Mouse (Mus musculus) C2C12 (cell line): ENCODE results near the gene Mical2. TPM values are rescaled to one million over a fixed set of nuclear protein-coding genes. Genes with fewer than 3 reads are reported as not detected.
A peak's percentile ranks its signal among the peaks of the same experiment; 100 is the strongest.

Experiments
- H3K27me3 ChIP-seq: one replicate; pipeline ENCODE4 v1.6.1; 2011; ENCODE audit not compliant: control insufficient read depth, insufficient read depth, insufficient read length
- H3K36me3 ChIP-seq: one replicate; pipeline ENCODE4 v1.6.1; 2011; ENCODE audit not compliant: control insufficient read depth, insufficient read depth
- H3K4me3 ChIP-seq: one replicate; pipeline ENCODE4 v1.5.1; 2011; ENCODE audit warnings: mild to moderate bottlenecking, control low read depth; ENCODE audit not compliant: poor library complexity, insufficient read depth, severe bottlenecking
- H3K79me2 ChIP-seq: one replicate; pipeline ENCODE4 v1.6.1; 2011; ENCODE audit not compliant: control insufficient read depth, insufficient read depth
- H3K79me3 ChIP-seq: one replicate; pipeline ENCODE4 v1.6.1; 2011; ENCODE audit warnings: low read depth, control low read depth
- H3ac ChIP-seq: one replicate; pipeline ENCODE3; 2011; ENCODE audit warnings: low read depth; ENCODE audit not compliant: control insufficient read depth, insufficient read length
- CEBPB ChIP-seq: IDR thresholded peaks from one replicate; pipeline ENCODE4 v1.6.1; 2011; ENCODE audit warnings: low read depth, mild to moderate bottlenecking, control low read depth, moderate library complexity
- CTCF ChIP-seq: IDR thresholded peaks from one replicate; pipeline ENCODE4 v1.5.1; 2011; ENCODE audit not compliant: control insufficient read depth, insufficient read depth, insufficient read length
- FOSL1 ChIP-seq: IDR thresholded peaks from one replicate; pipeline ENCODE4 v1.8.0; 2011; ENCODE audit warnings: mild to moderate bottlenecking, low read length; ENCODE audit not compliant: poor library complexity, insufficient read depth, severe bottlenecking
- MAX ChIP-seq: IDR thresholded peaks from one replicate; pipeline ENCODE4 v1.6.1; 2011; ENCODE audit warnings: mild to moderate bottlenecking, control low read depth
- MYOD1 ChIP-seq: IDR thresholded peaks from one replicate; pipeline ENCODE4 v1.6.1; 2011; ENCODE audit warnings: low read depth; ENCODE audit not compliant: control insufficient read depth, insufficient read length
- MYOG ChIP-seq: IDR thresholded peaks from one replicate; pipeline ENCODE4 v1.6.1; 2011; ENCODE audit not compliant: control insufficient read depth, insufficient read length; ENCODE audit errors: extremely low read depth
- USF1 ChIP-seq: IDR thresholded peaks from one replicate; pipeline ENCODE4 v1.6.1; 2011; ENCODE audit warnings: low read depth, mild to moderate bottlenecking, control low read depth, moderate library complexity
- polyA plus RNA-seq: library from polyadenylated mRNA; unstranded; fragments of >200 nt; fragmentation: generic; extraction: Trizol; gene quantifications from one replicate; pipeline ENCODE4 v1.2.1, GENCODE M21; 2012; ENCODE audit warnings: missing spikeins

The Mical2 gene
- polyA plus RNA-seq, 1 experiment = 76.9 TPM

DNA sequence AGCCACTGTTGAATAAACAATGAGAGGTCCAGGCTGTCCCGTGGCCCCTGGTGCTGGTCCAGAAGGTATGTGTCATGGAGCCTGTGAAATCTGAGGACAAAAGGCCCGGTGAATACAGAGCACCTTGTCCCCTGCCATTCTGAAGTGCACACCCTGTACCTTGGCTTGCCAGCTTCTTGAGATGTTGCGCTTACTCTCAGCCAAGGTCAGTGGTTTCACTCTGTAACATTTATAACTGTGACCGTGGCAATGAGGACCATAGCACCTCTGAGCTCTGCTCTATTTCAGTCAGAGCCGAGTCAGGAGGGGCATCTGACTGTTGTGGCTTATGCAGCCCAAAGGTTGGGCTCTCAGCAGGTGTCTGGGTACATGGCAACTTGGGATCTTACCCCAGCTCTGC lies 31.4 kb upstream of the Mical2 start:
- no peaks in the 10 kb centered on the region for H3K79me2 ChIP-seq
- H3K36me3 ChIP-seq = no peaks in the 10 kb centered on the region
- H3K4me3 ChIP-seq = no peak overlapping the region
- no peak overlapping the region for H3ac ChIP-seq
- H3K27me3 ChIP-seq = no peaks in the 10 kb centered on the region
- no peaks in the 10 kb centered on the region for H3K79me3 ChIP-seq
- TF ChIP-seq MAX (no peak), USF1 (no peak), CEBPB (no peak), CTCF (no peak), MYOD1 (no peak), FOSL1 (no peak), MYOG (no peak)

DNA sequence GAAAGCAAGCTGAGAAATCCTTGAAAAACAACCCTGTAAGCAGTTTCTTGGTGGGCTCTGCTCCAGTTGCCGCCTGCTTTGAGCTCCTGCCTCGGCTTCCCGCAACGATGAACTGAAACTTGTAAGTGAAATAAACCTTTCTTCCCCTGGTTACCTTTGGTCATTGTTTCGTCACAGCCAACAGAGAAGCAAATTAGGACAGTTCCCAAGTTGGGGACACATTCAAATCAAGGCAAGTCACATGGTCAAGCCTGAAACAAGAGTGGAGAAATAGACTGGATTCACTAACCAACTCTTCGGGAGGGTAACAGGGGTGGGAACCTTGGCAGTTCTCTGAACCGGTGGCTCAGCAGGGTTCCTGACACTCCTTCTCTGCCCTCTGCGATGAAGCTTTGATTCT lies 28.2 kb upstream of the Mical2 start:
- no peaks in the 10 kb centered on the region for H3K79me3 ChIP-seq
- no peak overlapping the region for H3K4me3 ChIP-seq
- H3ac ChIP-seq = no peak overlapping the region
- no peaks in the 10 kb centered on the region for H3K36me3 ChIP-seq
- H3K79me2 ChIP-seq = no peaks in the 10 kb centered on the region
- H3K27me3 ChIP-seq = no peaks in the 10 kb centered on the region
- TF ChIP-seq CEBPB (no peak), MAX (no peak), USF1 (no peak), MYOD1 (no peak), MYOG (no peak)

GRCm38 (mm10) chr7:112199343-112199742 lies 26.3 kb upstream of the Mical2 start:
- TF ChIP-seq MAX = no peak
- Histone ChIP-seq H3K4me3 (no peak overlapping the region), H3K36me3 (no peaks in the 10 kb centered on the region), H3K79me2 (no peaks in the 10 kb centered on the region), H3K79me3 (no peaks in the 10 kb centered on the region), H3K27me3 (no peaks in the 10 kb centered on the region), H3ac (no peak overlapping the region)

DNA sequence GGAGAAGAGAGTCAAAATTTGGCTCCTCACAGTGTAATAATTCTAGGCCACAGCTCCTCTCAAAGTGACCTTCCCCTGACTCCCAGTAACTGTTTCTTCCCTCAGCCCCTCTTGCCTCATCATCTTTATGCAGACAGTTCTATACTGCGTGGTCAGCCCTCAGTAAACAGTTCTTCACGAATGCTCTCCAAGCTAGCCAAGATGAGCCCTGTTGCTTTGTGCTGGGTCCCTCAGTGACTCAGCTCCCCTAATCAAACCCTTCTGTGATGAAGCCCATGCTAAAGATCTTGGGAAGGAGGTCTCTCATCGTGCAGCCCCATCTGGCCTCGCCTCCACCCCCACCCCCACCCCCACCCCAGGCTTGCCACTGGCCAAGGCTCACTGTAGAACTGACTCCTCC lies 24.9 kb upstream of the Mical2 start:
- Histone ChIP-seq H3K27me3 (no peaks in the 10 kb centered on the region), H3K4me3 (no peak overlapping the region), H3K79me3 (no peaks in the 10 kb centered on the region), H3K79me2 (no peaks in the 10 kb centered on the region), H3K36me3 (no peaks in the 10 kb centered on the region), H3ac (no peak overlapping the region)
- TF ChIP-seq CTCF (no peak), MAX (no peak), MYOD1 (no peak), USF1 (no peak), MYOG (no peak), FOSL1 (no peak), CEBPB (no peak)

DNA sequence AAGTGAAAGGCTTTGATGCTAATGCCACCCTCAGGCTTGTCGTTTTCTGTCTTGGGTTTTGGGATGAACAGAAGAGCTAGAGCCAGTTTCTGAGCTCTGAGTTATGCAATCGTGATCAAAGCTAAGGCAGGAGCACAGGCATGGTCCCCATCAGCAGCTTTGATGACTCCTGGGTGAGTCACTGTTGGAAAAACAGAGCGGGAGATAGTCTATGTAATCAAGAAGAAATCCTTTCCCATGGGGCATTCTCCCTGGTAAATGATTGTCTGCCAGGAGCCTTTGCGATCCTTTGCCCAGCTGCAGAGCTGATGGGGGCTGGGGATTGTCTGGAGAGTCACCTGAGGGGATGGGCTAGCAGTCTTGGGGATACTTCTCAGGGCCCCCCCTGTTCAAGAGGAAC lies 23.5 kb upstream of the Mical2 start:
- H3K27me3 ChIP-seq = no peaks in the 10 kb centered on the region
- no peaks in the 10 kb centered on the region for H3K79me2 ChIP-seq
- TF ChIP-seq CEBPB (peak; percentile 99), MYOG (no peak), MAX (peak; percentile 74), CTCF (no peak), MYOD1 (peak; percentile 58), USF1 (no peak), FOSL1 (peak; percentile 85)
- no peaks in the 10 kb centered on the region for H3K36me3 ChIP-seq
- H3K4me3 ChIP-seq = no peak overlapping the region
- H3ac ChIP-seq = peak overlapping the region; percentile 24
- no peaks in the 10 kb centered on the region for H3K79me3 ChIP-seq

GRCm38 (mm10) chr7:112202843-112203242 lies 22.8 kb upstream of the Mical2 start:
- H3K36me3 ChIP-seq = no peaks in the 10 kb centered on the region
- no peaks in the 10 kb centered on the region for H3K79me2 ChIP-seq
- no peaks in the 10 kb centered on the region for H3K79me3 ChIP-seq
- H3K27me3 ChIP-seq = no peaks in the 10 kb centered on the region
- no peak overlapping the region for H3ac ChIP-seq
- H3K4me3 ChIP-seq = no peak overlapping the region
- TF ChIP-seq MYOG = no peak
- peak; percentile 68 for TF ChIP-seq MAX
- TF ChIP-seq FOSL1 = peak; percentile 70
- peak; percentile 52 for TF ChIP-seq MYOD1

- no peaks in the 10 kb centered on the region for H3K36me3 ChIP-seq
- no peaks in the 10 kb centered on the region for H3K27me3 ChIP-seq
- H3K79me3 ChIP-seq = no peaks in the 10 kb centered on the region
- no peaks in the 10 kb centered on the region for H3K79me2 ChIP-seq
- H3K4me3 ChIP-seq = no peak overlapping the region
- no peak for TF ChIP-seq FOSL1
- TF ChIP-seq MAX = peak; percentile 12
- no peak for TF ChIP-seq MYOD1
- peak overlapping the region; percentile 48 for H3ac ChIP-seq
Observed at GRCm38 (mm10) chr7:112203937-112204336, 21.7 kb upstream of the Mical2 start.
